In genomic region chr3:127970891-127971290, GRCm38 (mm10) we compare ENCODE assay signal across 8 mouse cellular contexts.
DNase-seq lines count a peak whose midpoint lies in the region; ATAC-seq and TF ChIP-seq lines count a peak whose summit lies in the region.

No protein-coding gene starts in this region.

- H3K27me3 ChIP-seq in forebrain, embryonic 11.5 days (ENCODE audit: control insufficient read depth, insufficient read depth, low read length) = no peaks in the 10 kb centered on the region
- H3K27me3 ChIP-seq in forebrain, embryonic 13.5 days = no peaks in the 10 kb centered on the region
- H3K27me3 ChIP-seq in embryonic facial prominence, embryonic 10.5 days (replicated peaks; ENCODE audit: low read depth, poor library complexity, severe bottlenecking) = no peaks in the 10 kb centered on the region
- no peaks in the 10 kb centered on the region for H3K27me3 ChIP-seq in liver, postnatal 0 days (ENCODE audit: insufficient read depth, low read length)

- no peak overlapping the region for H3K4me2 ChIP-seq in forebrain, embryonic 11.5 days (ENCODE audit: low read depth, low read length, severe bottlenecking)
- no peak overlapping the region for H3K4me2 ChIP-seq in forebrain, embryonic 13.5 days
- no peak overlapping the region for H3K4me2 ChIP-seq in liver, postnatal 0 days (ENCODE audit: low read depth, low read length)

- no peak overlapping the region for H3K27ac ChIP-seq in forebrain, embryonic 11.5 days (ENCODE audit: low read depth, low read length)
- H3K27ac ChIP-seq in forebrain, embryonic 13.5 days = no peak overlapping the region
- no peak overlapping the region for H3K27ac ChIP-seq in embryonic facial prominence, embryonic 10.5 days (replicated peaks)
- no peak overlapping the region for H3K27ac ChIP-seq in liver, postnatal 0 days (ENCODE audit: low read depth)

- H3K36me3 ChIP-seq in forebrain, embryonic 11.5 days (ENCODE audit: control insufficient read depth, insufficient read depth, low read length) = no peaks in the 10 kb centered on the region
- H3K36me3 ChIP-seq in forebrain, embryonic 13.5 days (ENCODE audit: poor library complexity, severe bottlenecking) = no peaks in the 10 kb centered on the region
- no peaks in the 10 kb centered on the region for H3K36me3 ChIP-seq in embryonic facial prominence, embryonic 10.5 days (replicated peaks)
- H3K36me3 ChIP-seq in liver, postnatal 0 days (replicated peaks; ENCODE audit: insufficient read depth, low read length) = no peaks in the 10 kb centered on the region

- WGBS in forebrain, embryonic 11.5 days = 1% methylated on average over 5 of the region's 5 CpGs
- 4% methylated on average over 5 of the region's 5 CpGs for WGBS in forebrain, embryonic 13.5 days
- 6% methylated on average over 5 of the region's 5 CpGs for WGBS in embryonic facial prominence, embryonic 10.5 days
- 4% methylated on average over 5 of the region's 5 CpGs for WGBS in liver, postnatal 0 days (ENCODE audit: insufficient replicate concordance)

- no peak overlapping the region for H3K4me3 ChIP-seq in forebrain, embryonic 11.5 days (ENCODE audit: low read depth, low read length)
- no peak overlapping the region for H3K4me3 ChIP-seq in forebrain, embryonic 13.5 days
- no peak overlapping the region for H3K4me3 ChIP-seq in embryonic facial prominence, embryonic 10.5 days
- H3K4me3 ChIP-seq in liver, postnatal 0 days (ENCODE audit: low read depth, low read length) = no peak overlapping the region

- ATAC-seq in forebrain, embryonic 11.5 days (replicated peaks; ENCODE audit: low FRiP score) = no peak
- ATAC-seq in forebrain, embryonic 13.5 days = no peak
- ATAC-seq in liver, postnatal 0 days = no peak

- no peaks in the 10 kb centered on the region for H3K4me1 ChIP-seq in forebrain, embryonic 11.5 days (replicated peaks; ENCODE audit: control insufficient read depth, insufficient read depth, low read length)
- no peaks in the 10 kb centered on the region for H3K4me1 ChIP-seq in forebrain, embryonic 13.5 days
- no peaks in the 10 kb centered on the region for H3K4me1 ChIP-seq in embryonic facial prominence, embryonic 10.5 days
- no peaks in the 10 kb centered on the region for H3K4me1 ChIP-seq in liver, postnatal 0 days (ENCODE audit: insufficient read depth)

- no peaks in the 10 kb centered on the region for H3K9me3 ChIP-seq in forebrain, embryonic 11.5 days (ENCODE audit: control insufficient read depth, low read length)
- H3K9me3 ChIP-seq in forebrain, embryonic 13.5 days (replicated peaks) = no peaks in the 10 kb centered on the region
- H3K9me3 ChIP-seq in embryonic facial prominence, embryonic 10.5 days = no peaks in the 10 kb centered on the region
- H3K9me3 ChIP-seq in liver, postnatal 0 days (ENCODE audit: low read length) = no peaks in the 10 kb centered on the region

- peak; percentile 81 for TF ChIP-seq CTCF in liver, postnatal 0 days (IDR thresholded peaks at IDR 0.05; ENCODE audit: low read depth)

- H3K9ac ChIP-seq in forebrain, embryonic 11.5 days (ENCODE audit: low read length) = no peak overlapping the region
- H3K9ac ChIP-seq in forebrain, embryonic 13.5 days = no peak overlapping the region
- no peak overlapping the region for H3K9ac ChIP-seq in liver, postnatal 0 days (replicated peaks)

- TF ChIP-seq EP300 in liver, postnatal 0 days (IDR thresholded peaks at IDR 0.05; ENCODE audit: low read depth) = no peak

- DNase-seq in forebrain, embryonic 11.5 days (ENCODE audit: low spot score) = peak; percentile 85
- peak; percentile 36 for DNase-seq in CD4-positive helper T cell, adult 2 months (ENCODE audit: low read depth, low spot score)
- peak; percentile 78 for DNase-seq in adrenal gland, postnatal 36 days
- peak; percentile 76 for DNase-seq in embryonic facial prominence, embryonic 10.5 days (ENCODE audit: low spot score)
- peak; percentile 34 to 77 for DNase-seq in kidney, adult 8-10 months
- peak; percentile 75 for DNase-seq in liver, postnatal 0 days
- peak; percentile 11 to 52 for DNase-seq in spleen, postnatal 14 days (ENCODE audit: low spot score in 2 of 2)

Comparison
In these comparisons a context has a peak if more than half of its experiments do, and no peak if none do; other contexts are left out.
1. DNase-seq: peak in every context shown above with its lines; median percentile 85 in forebrain, embryonic 11.5 days; 78 in adrenal gland, postnatal 36 days; 76 in embryonic facial prominence, embryonic 10.5 days; 75 in liver, postnatal 0 days; 56 in kidney, adult 8-10 months; 36 in CD4-positive helper T cell, adult 2 months; 32 in spleen, postnatal 14 days.